Mouse (Mus musculus) MN1 (cell line): Measurements from ENCODE around the gene Mdk.

Experiments
- DNase-seq: peaks from one replicate; pipeline ENCODE4 v3.0.0-alpha.2; 2016; ENCODE audit warnings: low spot score

Mdk gene

GRCm38 (mm10) chr2:91958701-91959457 is 26.8 kb upstream of the Mdk start:
- peak; percentile 78 for DNase-seq

GRCm38 (mm10) chr2:91958049-91958448 is 26.0 kb upstream of the Mdk start:
- DNase-seq: no peak

DNA sequence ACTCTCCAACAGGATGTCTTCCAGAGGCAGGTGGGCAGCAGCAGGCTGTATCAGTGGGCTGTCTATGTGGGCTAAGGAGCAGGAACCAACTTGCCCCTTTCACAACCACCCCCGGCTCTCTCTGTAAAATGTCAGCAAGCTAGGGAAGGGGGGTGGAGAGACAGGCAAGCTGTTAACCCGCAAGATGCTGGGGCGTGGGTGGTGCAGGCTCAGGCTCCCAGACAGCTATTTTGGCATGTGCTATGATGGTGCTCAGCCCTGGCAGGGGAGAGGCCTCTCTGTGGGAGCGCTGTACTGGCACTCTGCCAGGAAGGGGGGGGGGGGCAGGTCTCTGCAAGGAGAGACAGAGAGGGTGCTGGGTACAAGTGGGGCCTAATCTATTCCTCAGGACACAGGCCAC is 25.0 kb upstream of the Mdk start:
- peak; percentile 74 for DNase-seq

- DNase-seq: no peak
Measured at GRCm38 (mm10) chr2:91955875-91956274, 23.8 kb upstream of the Mdk start.

DNA sequence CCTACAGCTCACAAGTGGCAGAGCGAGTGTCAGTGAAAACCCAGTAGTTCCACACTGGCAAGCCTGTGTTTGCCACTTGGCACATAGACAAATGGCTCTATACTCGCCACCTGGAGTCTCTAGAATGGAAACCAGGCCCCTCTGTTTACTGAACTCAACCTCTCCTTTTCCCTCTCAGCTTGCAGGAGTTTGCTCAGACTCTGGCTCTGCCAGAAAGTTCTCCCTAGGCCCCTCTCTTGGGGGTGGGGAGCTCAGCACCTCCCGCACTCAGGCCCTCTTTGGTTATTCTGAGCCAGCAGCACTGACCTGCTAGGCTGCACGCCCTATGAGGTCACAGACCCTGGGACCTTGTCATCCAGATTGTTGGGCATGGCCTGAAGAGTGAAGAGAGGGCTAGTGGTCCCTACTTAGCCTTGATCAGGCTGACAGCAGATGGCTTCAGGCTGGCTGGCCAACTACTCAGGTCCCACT is 23.1 kb upstream of the Mdk start:
- DNase-seq: no peak

GRCm38 (mm10) chr2:91953825-91954224 is 21.7 kb upstream of the Mdk start:
- DNase-seq: peak; percentile 68

DNA sequence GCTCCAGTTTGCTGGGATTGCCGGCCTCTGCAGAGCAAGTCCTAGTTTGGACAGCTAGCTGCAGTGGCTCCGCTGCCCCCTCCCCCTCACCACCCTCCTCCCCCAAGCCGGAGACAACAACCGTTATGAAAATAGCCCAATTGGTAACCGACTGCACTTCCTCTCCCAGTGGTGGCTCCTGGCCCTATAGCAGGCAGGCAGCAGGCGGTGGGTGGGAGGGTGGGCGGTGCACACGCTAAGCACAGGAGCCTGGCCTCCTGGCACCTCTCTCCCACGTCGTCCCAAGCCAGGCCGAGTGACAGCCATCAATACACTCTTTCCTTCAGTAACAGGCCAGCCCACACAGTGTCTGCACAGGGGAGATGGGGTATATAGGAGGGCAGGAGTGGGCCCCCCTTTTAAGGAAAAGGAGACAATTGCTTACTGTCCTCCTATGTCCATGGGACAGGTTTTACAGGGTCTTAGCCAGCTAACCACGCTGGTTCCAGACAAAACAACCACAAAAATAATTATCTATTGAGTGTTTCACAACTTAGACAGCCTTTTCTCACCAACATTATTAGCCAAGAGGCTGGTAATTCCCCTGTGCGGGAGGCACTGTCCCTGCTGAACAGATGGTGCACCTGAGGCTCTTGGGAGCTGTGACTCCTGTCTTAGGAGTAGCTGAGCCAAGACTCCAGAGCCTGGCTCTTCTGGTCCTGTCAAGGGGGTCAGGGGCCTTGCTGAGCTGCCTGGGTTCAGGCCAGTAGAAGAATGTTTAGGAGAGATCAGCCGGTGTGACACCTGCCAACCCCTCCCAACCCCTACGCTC is 18.4 kb upstream of the Mdk start:
- DNase-seq: peak; percentile 87

- peak; percentile 86 for DNase-seq
Measured at GRCm38 (mm10) chr2:91949411-91950274, 17.5 kb upstream of the Mdk start.

GRCm38 (mm10) chr2:91948792-91949241 is 16.7 kb upstream of the Mdk start:
- DNase-seq: peak; percentile 50

DNA sequence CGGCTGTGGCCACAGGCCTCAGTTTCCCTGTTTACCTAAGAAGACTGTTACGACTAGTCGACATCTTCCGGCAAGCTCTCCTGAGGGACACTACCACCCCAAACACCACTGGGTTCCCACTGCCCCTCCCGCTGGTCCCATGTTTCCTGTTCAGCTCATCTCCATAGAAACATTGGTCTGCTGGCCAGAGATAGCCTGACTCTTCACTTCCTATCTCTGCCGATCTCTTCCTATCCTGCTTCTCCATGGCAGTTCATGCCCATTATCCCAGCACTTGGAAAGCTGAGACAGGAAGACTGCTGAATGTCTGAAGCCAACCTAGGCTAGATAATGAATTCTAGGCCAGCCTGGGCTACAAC is 16.0 kb upstream of the Mdk start:
- DNase-seq: no peak

DNA sequence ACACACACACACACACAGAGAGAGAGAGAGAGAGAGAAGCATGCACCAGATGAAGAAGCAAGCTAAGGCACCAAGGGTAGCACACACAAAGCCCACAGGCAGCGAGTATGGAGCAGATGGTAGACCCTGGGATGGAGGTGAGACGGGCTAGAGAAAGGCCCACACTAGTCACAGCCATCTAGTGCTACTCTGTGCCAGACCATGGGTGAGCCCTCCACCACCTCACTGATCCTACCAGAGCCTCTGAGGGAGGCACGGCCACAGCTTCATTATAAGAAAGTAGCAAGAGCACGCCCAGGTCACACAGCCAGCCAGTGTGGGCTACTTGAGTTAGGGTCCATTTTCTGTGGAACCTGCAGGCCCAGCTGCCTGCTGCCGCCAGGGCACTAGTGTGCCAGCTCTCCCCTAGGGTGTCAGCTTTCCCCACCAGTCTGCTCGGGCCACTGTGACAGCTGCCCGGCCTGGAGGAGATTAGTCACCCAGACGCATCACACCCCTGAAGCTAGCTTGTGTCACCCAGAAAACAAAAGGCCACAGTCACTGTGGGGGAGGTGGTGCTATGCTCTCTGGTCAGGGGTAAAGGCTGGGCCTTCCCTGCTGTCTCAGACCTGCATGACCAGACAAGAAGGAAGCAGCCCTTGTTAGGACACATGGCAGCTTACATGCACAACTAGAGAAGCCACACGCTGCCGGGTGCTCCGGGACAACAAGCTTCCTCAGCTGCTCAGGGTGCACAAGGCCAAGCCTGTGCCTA is 15.5 kb upstream of the Mdk start:
- peak; percentile 78 for DNase-seq

- DNase-seq: peak; percentile 55
Measured at GRCm38 (mm10) chr2:91946836-91947235, 14.7 kb upstream of the Mdk start.

GRCm38 (mm10) chr2:91945483-91945882 is 13.4 kb upstream of the Mdk start, which contains the start of gene Gm9821:
Gene Gm9821, plus strand, starts transcription at chr2:91945703.
- no peak for DNase-seq

- DNase-seq: peak; percentile 77
Measured at GRCm38 (mm10) chr2:91944170-91944950, 12.3 kb upstream of the Mdk start.

DNA sequence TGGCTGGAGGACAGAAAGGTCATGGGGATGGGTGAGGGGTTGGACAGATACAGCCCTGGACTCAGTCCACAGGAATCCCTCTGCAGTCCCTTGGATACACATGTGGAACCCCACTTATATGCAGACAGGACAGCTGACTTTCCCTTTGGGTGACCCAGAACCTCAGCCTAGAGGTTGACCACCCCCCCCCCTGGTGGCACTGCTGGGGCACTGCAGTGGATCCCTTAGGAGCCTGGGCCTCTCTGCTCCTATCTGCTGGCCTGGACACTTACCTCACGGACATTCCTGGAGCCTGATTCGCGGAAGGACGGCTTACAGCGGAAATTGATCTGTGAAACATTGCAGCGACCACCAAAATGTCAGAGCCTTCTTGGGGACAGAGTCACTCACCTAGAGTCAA is 10.3 kb upstream of the Mdk start:
- no peak for DNase-seq

GRCm38 (mm10) chr2:91939303-91939935 is 7.3 kb upstream of the Mdk start:
- no peak for DNase-seq

GRCm38 (mm10) chr2:91936154-91936553 is 4.1 kb upstream of the Mdk start:
- DNase-seq: no peak

DNA sequence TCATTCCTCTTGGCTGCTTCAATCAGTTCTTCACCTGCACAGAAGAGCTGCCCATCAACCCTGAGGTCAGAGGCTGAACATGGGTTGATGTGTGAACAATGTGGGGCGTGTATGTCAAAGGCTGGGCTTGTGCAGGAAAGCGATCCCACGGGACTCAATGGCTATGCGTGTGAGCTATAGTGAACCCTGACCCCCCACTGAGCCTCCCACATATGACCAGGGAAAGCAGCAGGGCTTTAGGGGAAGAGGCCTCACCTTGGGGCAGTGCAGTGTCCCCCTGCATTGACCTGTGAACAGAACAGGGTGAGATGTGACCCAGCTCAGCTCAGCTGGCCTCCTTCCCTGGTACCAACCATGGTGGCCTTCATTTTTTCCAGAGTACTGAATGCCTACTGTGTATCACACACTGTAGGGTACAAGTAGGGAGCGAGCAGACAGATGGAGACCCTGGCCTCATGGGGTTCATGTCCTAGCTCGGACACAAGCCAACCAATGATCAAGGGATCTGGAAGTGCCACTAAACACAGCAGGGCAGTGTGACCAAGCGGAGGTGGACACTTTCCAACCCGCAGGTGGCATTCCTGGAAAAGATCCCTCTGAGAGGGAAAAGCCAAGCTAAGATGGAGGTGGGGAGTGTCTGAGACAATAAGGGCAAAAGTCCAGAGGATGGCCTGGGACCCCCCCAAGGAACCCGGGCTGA is 2.9 kb upstream of the Mdk start:
- DNase-seq: no peak

DNA sequence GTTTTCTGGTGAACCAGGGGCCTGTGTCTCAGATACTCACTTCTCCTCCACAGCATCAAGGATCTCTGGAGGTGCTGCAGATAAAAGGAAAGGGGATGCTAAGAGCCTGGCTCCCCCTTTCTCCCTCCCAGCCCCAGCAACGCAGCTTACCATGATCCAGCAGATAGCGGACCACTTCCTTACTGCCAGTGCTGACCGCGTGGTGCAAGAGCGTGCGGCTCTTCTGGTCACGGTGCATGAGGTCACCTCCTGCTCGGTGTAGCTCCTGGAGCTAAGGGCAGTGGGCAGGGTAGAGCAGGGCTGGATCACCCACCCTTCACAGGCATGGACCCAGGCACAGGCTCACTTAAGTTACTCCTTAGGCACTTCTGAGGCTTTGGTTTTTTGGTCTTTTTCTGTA is 1.9 kb upstream of the Mdk start:
- no peak for DNase-seq

DNA sequence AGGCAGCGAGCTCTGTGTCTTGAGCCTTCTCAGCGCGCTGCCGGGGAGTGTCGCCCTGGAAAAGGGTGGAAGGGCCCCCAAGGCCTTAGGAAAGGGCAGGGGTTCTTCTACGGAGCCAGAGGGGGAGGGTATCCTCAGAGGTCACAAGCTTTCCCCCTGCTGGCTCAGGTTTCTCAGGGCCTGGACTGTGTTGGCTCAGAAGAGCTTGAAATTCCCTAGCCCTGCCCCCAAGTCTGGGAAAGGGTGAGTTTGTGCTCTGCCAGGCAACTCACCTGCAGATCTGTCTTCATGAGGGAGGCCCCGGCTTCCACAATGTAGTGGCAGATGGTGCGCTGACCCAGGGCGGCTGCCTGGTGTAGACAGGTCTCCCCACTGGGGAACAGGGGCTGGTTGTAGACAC is 1.4 kb upstream of the Mdk start:
- no peak for DNase-seq
